Mouse (Mus musculus): ENCODE results near the gene Ddah1.
"Not testable (repeated sequence)": the region's sequence is repeated elsewhere in the genome, so short reads cannot be mapped to it uniquely, and the experiment has no call there.

Gene Ddah1

GRCm38 (mm10) chr3:145864713-145865233 lies 106.3 kb downstream of the Ddah1 start:
- DNase-seq (ENCODE audit: low spot score): peak; percentile 75

GRCm38 (mm10) chr3:145872680-145873079 lies 114.2 kb downstream of the Ddah1 start:
- DNase-seq (ENCODE audit: low spot score): no peak

- DNase-seq (ENCODE audit: low spot score): no peak
Observed at GRCm38 (mm10) chr3:145873271-145873670, 114.8 kb downstream of the Ddah1 start.

GRCm38 (mm10) chr3:145874126-145874525 lies 115.7 kb downstream of the Ddah1 start:
- DNase-seq (ENCODE audit: low spot score): no peak

- DNase-seq (ENCODE audit: low spot score): peak; percentile 76
Observed at GRCm38 (mm10) chr3:145876120-145876519, 117.6 kb downstream of the Ddah1 start.

GRCm38 (mm10) chr3:145878867-145879266 lies 120.4 kb downstream of the Ddah1 start:
- not testable (repeated sequence) for DNase-seq (ENCODE audit: low spot score)

GRCm38 (mm10) chr3:145880335-145880734 lies 121.9 kb downstream of the Ddah1 start:
- DNase-seq (ENCODE audit: low spot score): no peak

- DNase-seq (ENCODE audit: low spot score): no peak
Observed at GRCm38 (mm10) chr3:145882076-145882874, 123.8 kb downstream of the Ddah1 start.

GRCm38 (mm10) chr3:145883233-145883632 lies 124.8 kb downstream of the Ddah1 start:
- no peak for DNase-seq (ENCODE audit: low spot score)

GRCm38 (mm10) chr3:145885376-145885775 lies 126.9 kb downstream of the Ddah1 start:
- DNase-seq (ENCODE audit: low spot score): peak; percentile 58

GRCm38 (mm10) chr3:145885851-145886464 lies 127.5 kb downstream of the Ddah1 start:
- DNase-seq (ENCODE audit: low spot score): peak; percentile 43

GRCm38 (mm10) chr3:145887430-145887971 lies 129.0 kb downstream of the Ddah1 start:
- DNase-seq (ENCODE audit: low spot score): no peak

GRCm38 (mm10) chr3:145890346-145891132 lies 132.1 kb downstream of the Ddah1 start:
- DNase-seq (ENCODE audit: low spot score): no peak

- peak; percentile 67 for DNase-seq (ENCODE audit: low spot score)
Observed at GRCm38 (mm10) chr3:145892451-145892850, 134.0 kb downstream of the Ddah1 start.

GRCm38 (mm10) chr3:145894131-145894530 lies 135.7 kb downstream of the Ddah1 start:
- DNase-seq (ENCODE audit: low spot score): no peak

GRCm38 (mm10) chr3:145897749-145898148 lies 139.3 kb downstream of the Ddah1 start:
- no peak for DNase-seq (ENCODE audit: low spot score)

GRCm38 (mm10) chr3:145899832-145900231 lies 141.4 kb downstream of the Ddah1 start:
- DNase-seq (ENCODE audit: low spot score): peak; percentile 37

- no peak for DNase-seq (ENCODE audit: low spot score)
Observed at GRCm38 (mm10) chr3:145903530-145903929, 145.1 kb downstream of the Ddah1 start.

- peak; percentile 85 for DNase-seq (ENCODE audit: low spot score)
Observed at GRCm38 (mm10) chr3:145904850-145905776, 146.6 kb downstream of the Ddah1 start.

- DNase-seq (ENCODE audit: low spot score): no peak
Observed at GRCm38 (mm10) chr3:145906582-145906981, 148.1 kb downstream of the Ddah1 start.

GRCm38 (mm10) chr3:145912512-145912911 lies 154.0 kb downstream of the Ddah1 start:
- no peak for DNase-seq (ENCODE audit: low spot score)
